Mouse (Mus musculus): Measurements from ENCODE around the gene Cc2d1a.

Cc2d1a gene

GRCm38 (mm10) chr8:84147769-84148530 lies at the start of gene Cc2d1a, which contains the start of gene 4930432K21Rik:
Cc2d1a (minus strand) TSS chr8:84147936.
4930432K21Rik (plus strand) TSS chr8:84148025.
- DNase-seq (ENCODE audit: low read depth, low spot score): peak; percentile 99

- DNase-seq (ENCODE audit: low read depth, low spot score): peak; percentile 70
These were observed 49.6 kb upstream of the Cc2d1a start for GRCm38 (mm10) chr8:84197141-84197921.

GRCm38 (mm10) chr8:84194224-84194743 lies 46.5 kb upstream of the Cc2d1a start:
- no peak for DNase-seq (ENCODE audit: low read depth, low spot score)

GRCm38 (mm10) chr8:84193566-84193965 lies 45.8 kb upstream of the Cc2d1a start:
- peak; percentile 39 for DNase-seq (ENCODE audit: low read depth, low spot score)

GRCm38 (mm10) chr8:84193161-84193560 lies 45.4 kb upstream of the Cc2d1a start:
- DNase-seq (ENCODE audit: low read depth, low spot score): no peak

- DNase-seq (ENCODE audit: low read depth, low spot score): peak; percentile 71
These were observed 44.8 kb upstream of the Cc2d1a start for GRCm38 (mm10) chr8:84192555-84192954.

GRCm38 (mm10) chr8:84192023-84192422 lies 44.3 kb upstream of the Cc2d1a start:
- peak; percentile 84 for DNase-seq (ENCODE audit: low read depth, low spot score)

- no peak for DNase-seq (ENCODE audit: low read depth, low spot score)
These were observed 42.6 kb upstream of the Cc2d1a start for GRCm38 (mm10) chr8:84190191-84190867.

GRCm38 (mm10) chr8:84189603-84190002 lies 41.9 kb upstream of the Cc2d1a start:
- DNase-seq (ENCODE audit: low read depth, low spot score): no peak

GRCm38 (mm10) chr8:84188671-84189070 lies 40.9 kb upstream of the Cc2d1a start:
- DNase-seq (ENCODE audit: low read depth, low spot score): no peak

GRCm38 (mm10) chr8:84187065-84187755 lies 39.5 kb upstream of the Cc2d1a start:
- peak; percentile 77 for DNase-seq (ENCODE audit: low read depth, low spot score)

GRCm38 (mm10) chr8:84186547-84186946 lies 38.8 kb upstream of the Cc2d1a start:
- peak; percentile 90 for DNase-seq (ENCODE audit: low read depth, low spot score)

GRCm38 (mm10) chr8:84185117-84185516 lies 37.4 kb upstream of the Cc2d1a start, which contains the start of gene Nanos3:
Nanos3 (minus strand) TSS chr8:84185217.
- DNase-seq (ENCODE audit: low read depth, low spot score): no peak

- peak; percentile 32 for DNase-seq (ENCODE audit: low read depth, low spot score)
These were observed 36.6 kb upstream of the Cc2d1a start for GRCm38 (mm10) chr8:84184085-84185043.

GRCm38 (mm10) chr8:84183261-84184084 lies 35.7 kb upstream of the Cc2d1a start:
- DNase-seq (ENCODE audit: low read depth, low spot score): no peak

GRCm38 (mm10) chr8:84182833-84183232 lies 35.1 kb upstream of the Cc2d1a start:
- DNase-seq (ENCODE audit: low read depth, low spot score): no peak

GRCm38 (mm10) chr8:84180530-84181190 lies 32.9 kb upstream of the Cc2d1a start:
- DNase-seq (ENCODE audit: low read depth, low spot score): no peak

- no peak for DNase-seq (ENCODE audit: low read depth, low spot score)
These were observed 32.2 kb upstream of the Cc2d1a start for GRCm38 (mm10) chr8:84179946-84180345.

GRCm38 (mm10) chr8:84178592-84178991 lies 30.9 kb upstream of the Cc2d1a start:
- DNase-seq (ENCODE audit: low read depth, low spot score): no peak
